Mouse (Mus musculus) hindbrain, embryonic 11.5 days (tissue): ENCODE measurements around the gene Gja5. TPM values are rescaled to one million over a fixed set of nuclear protein-coding genes. Genes with fewer than 3 reads are reported as not detected.

ENCODE experiments used
- ATAC-seq: fragments of 200-750 bp; cut with Nextera tagmentation; 2 replicates; pipeline ENCODE4 v1.8.0; 2017; ENCODE audit warnings: mild to moderate bottlenecking, moderate TSS enrichment, moderate library complexity; ENCODE audit not compliant: low FRiP score
- DNase-seq: peaks from one replicate; pipeline ENCODE4 v3.0.0-alpha.2; 2015; ENCODE audit warnings: low spot score
- H3K27ac ChIP-seq: fragments of 300-500 bp; sonication (generic); 2 replicates; pipeline ENCODE4 v1.5.1; 2014; ENCODE audit warnings: mild to moderate bottlenecking, low read depth, low read length
- H3K27me3 ChIP-seq: fragments of 300-500 bp; sonication (generic); 2 replicates; pipeline ENCODE4 v1.6.1; 2014; ENCODE audit warnings: mild to moderate bottlenecking, low read length, moderate library complexity, mixed read lengths; ENCODE audit not compliant: control insufficient read depth, insufficient read depth
- H3K36me3 ChIP-seq: fragments of 300-500 bp; sonication (generic); 2 replicates; pipeline ENCODE4 v1.6.1; 2014; ENCODE audit warnings: mild to moderate bottlenecking, low read length, moderate library complexity, mixed read lengths; ENCODE audit not compliant: control insufficient read depth, insufficient read depth
- H3K4me1 ChIP-seq: fragments of 300-500 bp; sonication (generic); replicated peaks from 2 replicates; pipeline ENCODE4 v1.6.1; 2014; ENCODE audit warnings: low read length, mixed read lengths; ENCODE audit not compliant: control insufficient read depth, insufficient read depth
- H3K4me2 ChIP-seq: fragments of 300-500 bp; sonication (generic); replicated peaks from 2 replicates; pipeline ENCODE4 v1.6.1; 2014; ENCODE audit warnings: mild to moderate bottlenecking, low read depth, low read length
- H3K4me3 ChIP-seq: fragments of 300-500 bp; sonication (generic); 2 replicates; pipeline ENCODE4 v1.5.1; 2014; ENCODE audit warnings: low read depth, low read length
- H3K9ac ChIP-seq: fragments of 300-500 bp; sonication (generic); 2 replicates; pipeline ENCODE4 v1.6.1; 2014; ENCODE audit warnings: low read depth, low read length
- H3K9me3 ChIP-seq: fragments of 300-500 bp; sonication (generic); 2 replicates; pipeline ENCODE4 v1.6.1; 2016; ENCODE audit warnings: low read length; ENCODE audit not compliant: control insufficient read depth
- WGBS: fragments of 180-500 bp; shearing (Covaris S2); extraction: QIAGEN DNeasy Blood & Tissue Kit; methylation state at CpG from one replicate; pipeline ENCODE4 v1.1.7; 2014; 5-methylcytosine and 5-hydroxymethylcytosine counted together
- polyA plus RNA-seq: library from polyadenylated mRNA; unstranded; fragments of >200 nt; fragmentation: Nextera tagmentation; extraction: Ambion mirVana; gene quantifications from 2 replicates; pipeline ENCODE4 v1.2.1, GENCODE M21; 2014

The Gja5 gene
- polyA plus RNA-seq, 1 experiment from 2014 or later = 2.5 TPM

DNA sequence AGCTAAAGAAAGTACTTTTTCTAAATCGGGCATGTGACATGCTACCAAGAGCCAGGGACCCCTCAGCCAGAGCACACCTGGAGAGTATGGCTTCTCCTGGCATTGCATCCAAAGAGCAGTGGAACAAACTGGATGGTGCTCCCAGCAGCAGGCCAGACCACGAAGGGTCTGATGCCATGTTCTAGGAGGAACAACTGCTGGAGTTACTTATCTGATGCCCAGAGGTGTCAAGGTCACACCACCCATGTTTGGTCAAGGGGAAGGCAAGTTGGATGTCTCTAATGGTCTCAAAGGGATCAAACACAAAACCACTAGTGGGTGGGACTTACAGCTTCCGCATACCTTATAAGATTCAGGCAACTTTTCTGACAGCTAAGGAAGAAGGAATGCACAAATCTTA lies 74.5 kb downstream of the Gja5 start:
- H3K4me2 ChIP-seq = no peak overlapping the region
- no peak for ATAC-seq
- H3K9ac ChIP-seq = no peak overlapping the region
- H3K4me3 ChIP-seq = no peak overlapping the region
- H3K27me3 ChIP-seq = no peaks in the 10 kb centered on the region
- no peak for DNase-seq
- H3K27ac ChIP-seq = no peak overlapping the region
- 86% methylated on average over 3 of the region's 3 CpGs for WGBS
- no peaks in the 10 kb centered on the region for H3K9me3 ChIP-seq
- no peaks in the 10 kb centered on the region for H3K4me1 ChIP-seq
- no peaks in the 10 kb centered on the region for H3K36me3 ChIP-seq

DNA sequence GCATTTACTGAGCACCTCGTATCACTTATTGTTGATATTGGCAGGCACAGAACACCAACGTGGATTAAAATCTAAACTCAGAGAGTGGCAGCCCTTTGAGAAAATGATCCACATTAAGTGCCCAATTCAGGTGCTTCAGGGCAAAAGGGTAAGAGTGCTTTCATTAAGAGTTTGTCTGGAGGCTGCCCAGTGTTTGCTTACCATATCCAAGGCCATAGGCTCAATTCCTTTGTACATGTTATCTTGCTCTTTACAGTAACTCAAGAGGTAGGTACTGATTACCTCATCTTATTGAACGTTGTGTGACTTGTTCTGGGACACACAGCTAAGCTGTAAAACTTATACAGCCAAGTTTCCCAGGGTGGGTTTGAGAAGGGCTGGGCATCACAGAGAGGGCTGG lies 77.3 kb downstream of the Gja5 start:
- no peak for DNase-seq
- ATAC-seq = no peak
- Histone ChIP-seq H3K27ac (no peak overlapping the region), H3K27me3 (no peaks in the 10 kb centered on the region), H3K4me2 (no peak overlapping the region), H3K4me1 (no peaks in the 10 kb centered on the region), H3K9me3 (no peaks in the 10 kb centered on the region), H3K36me3 (no peaks in the 10 kb centered on the region), H3K4me3 (no peak overlapping the region), H3K9ac (no peak overlapping the region)
- 86% methylated on average over 3 of the region's 3 CpGs for WGBS

DNA sequence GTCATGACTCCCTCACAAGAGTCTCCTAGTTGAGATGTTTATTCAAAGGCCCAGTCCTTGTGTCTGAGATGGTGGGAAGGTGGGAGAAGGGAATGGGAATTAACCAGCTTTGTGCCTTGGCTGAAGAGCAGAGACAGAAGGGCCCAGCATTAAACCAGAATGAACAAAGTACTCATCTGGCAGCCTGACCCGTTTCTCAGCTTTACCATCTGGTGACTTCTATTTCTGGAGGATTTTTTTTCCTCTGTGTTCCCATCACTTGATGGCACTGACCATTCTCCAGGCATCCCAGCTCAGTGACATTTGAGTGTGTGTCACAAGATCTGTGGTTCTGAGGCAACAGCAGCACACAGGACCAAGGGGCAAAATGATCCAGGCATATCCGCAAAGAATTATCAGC lies 78.2 kb downstream of the Gja5 start:
- ATAC-seq = no peak

DNA sequence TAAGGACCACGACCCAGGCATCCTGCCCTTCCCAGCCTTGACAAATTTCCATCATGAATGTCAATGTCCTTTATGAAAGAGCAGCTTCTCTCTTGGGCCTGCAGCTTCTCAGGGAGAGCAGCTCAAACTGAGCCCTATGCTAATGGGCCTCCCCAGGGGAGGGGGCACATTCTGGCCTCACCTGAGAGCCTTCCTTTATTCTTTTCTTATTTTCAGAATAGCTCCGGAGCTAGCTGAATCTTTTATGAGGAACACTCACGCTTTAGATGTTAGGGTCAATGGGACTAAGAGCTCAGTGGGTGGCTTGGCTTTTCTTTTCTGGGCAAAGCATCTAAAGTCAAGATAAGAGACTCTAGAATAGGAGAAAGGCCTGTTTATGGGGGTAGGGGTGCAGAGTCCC lies 88.0 kb downstream of the Gja5 start:
- Histone ChIP-seq H3K27me3 (no peaks in the 10 kb centered on the region), H3K27ac (no peak overlapping the region), H3K4me3 (no peak overlapping the region), H3K9me3 (no peaks in the 10 kb centered on the region), H3K4me1 (no peaks in the 10 kb centered on the region), H3K36me3 (no peaks in the 10 kb centered on the region), H3K9ac (no peak overlapping the region), H3K4me2 (no peak overlapping the region)
- WGBS = 29% methylated on average over 3 of the region's 3 CpGs
- DNase-seq (no peak), ATAC-seq (no peak)

More for the DNA sequence above, 78.2 kb downstream of the Gja5 start:
- no peaks in the 10 kb centered on the region for H3K9me3 ChIP-seq
- WGBS = 86% methylated on average over 2 of the region's 2 CpGs
- H3K36me3 ChIP-seq = no peaks in the 10 kb centered on the region
- H3K27me3 ChIP-seq = no peaks in the 10 kb centered on the region
- H3K27ac ChIP-seq = no peak overlapping the region
- no peak for DNase-seq
- no peak overlapping the region for H3K4me2 ChIP-seq
- H3K9ac ChIP-seq = no peak overlapping the region
- no peak overlapping the region for H3K4me3 ChIP-seq
- H3K4me1 ChIP-seq = no peaks in the 10 kb centered on the region

DNA sequence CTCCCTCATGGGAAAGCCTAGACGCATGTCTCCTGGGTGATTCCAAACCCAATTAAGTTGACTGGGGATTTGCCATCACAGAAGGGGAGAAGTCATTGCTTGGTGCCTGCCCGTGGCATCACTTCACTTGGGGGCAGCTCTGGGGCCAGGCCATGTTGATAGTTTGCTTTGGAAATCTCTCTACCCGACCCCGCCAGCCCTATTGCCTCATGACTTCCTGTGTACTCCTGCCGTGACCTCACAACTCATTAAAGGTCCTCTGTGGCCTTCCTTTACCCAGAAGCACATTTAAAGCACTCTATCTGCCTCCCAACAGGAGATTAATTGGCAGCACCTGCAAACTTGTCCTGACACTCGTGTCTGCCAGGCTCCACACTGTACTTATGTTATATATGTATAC lies 93.3 kb downstream of the Gja5 start:
- H3K4me1 ChIP-seq = no peaks in the 10 kb centered on the region

DNA sequence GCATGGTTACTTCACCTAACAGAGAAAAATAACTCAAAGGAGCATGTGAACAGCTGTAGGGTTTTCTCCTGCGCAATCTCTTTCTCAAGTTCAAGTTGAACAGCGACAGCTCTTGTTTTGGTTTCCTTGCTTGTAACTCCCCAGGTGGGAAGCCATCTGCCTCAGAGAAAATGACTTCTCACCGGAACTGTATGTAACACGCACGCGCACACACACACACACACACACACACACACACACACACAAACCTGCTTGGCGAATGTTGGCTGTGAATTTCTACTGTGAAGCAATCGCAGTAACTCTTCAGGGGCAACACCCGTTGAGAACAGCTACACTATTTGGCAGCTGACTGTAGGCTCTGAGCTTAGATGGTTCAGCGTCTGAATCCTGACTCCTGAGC lies 98.6 kb downstream of the Gja5 start:
- no peak overlapping the region for H3K9ac ChIP-seq
- H3K27ac ChIP-seq = no peak overlapping the region
- no peak overlapping the region for H3K4me2 ChIP-seq
- DNase-seq = no peak
- no peak for ATAC-seq
- H3K9me3 ChIP-seq = no peaks in the 10 kb centered on the region
- H3K4me1 ChIP-seq = no peaks in the 10 kb centered on the region
- H3K36me3 ChIP-seq = no peaks in the 10 kb centered on the region
- H3K27me3 ChIP-seq = no peaks in the 10 kb centered on the region
- no peak overlapping the region for H3K4me3 ChIP-seq
- WGBS = 98% methylated on average over 10 of the region's 10 CpGs

More for the DNA sequence above, 93.3 kb downstream of the Gja5 start:
- DNase-seq = no peak
- WGBS = 63% methylated on average over 6 of the region's 6 CpGs
- Histone ChIP-seq H3K9me3 (no peaks in the 10 kb centered on the region), H3K4me3 (no peak overlapping the region), H3K27me3 (no peaks in the 10 kb centered on the region), H3K27ac (no peak overlapping the region), H3K36me3 (no peaks in the 10 kb centered on the region), H3K4me2 (no peak overlapping the region), H3K9ac (no peak overlapping the region)
- ATAC-seq = no peak

DNA sequence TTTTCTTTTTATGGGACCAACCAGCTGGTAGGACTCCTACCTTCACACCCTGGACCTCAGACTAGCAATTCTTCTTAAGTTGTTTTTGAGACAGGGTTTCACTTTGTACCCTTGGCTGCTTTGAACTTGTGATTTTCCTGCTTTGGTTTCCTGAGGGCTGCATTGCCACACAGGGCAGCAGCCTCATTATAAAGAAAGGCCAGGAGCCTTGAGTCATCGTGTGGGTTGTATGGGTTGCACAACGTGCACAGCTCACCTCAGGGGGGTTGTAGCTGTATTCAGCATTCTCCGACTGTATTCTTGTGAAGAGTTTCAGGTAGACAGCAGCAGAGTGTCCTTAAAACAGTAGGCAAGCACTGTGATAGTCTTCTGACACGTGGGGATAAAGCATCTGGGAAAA lies 100.0 kb downstream of the Gja5 start:
- Histone ChIP-seq H3K4me1 (no peaks in the 10 kb centered on the region), H3K9me3 (no peaks in the 10 kb centered on the region), H3K4me2 (no peak overlapping the region), H3K27me3 (no peaks in the 10 kb centered on the region), H3K36me3 (no peaks in the 10 kb centered on the region), H3K9ac (no peak overlapping the region), H3K27ac (no peak overlapping the region), H3K4me3 (no peak overlapping the region)
- WGBS = 72% methylated on average over 4 of the region's 4 CpGs
- ATAC-seq (no peak), DNase-seq (no peak)

DNA sequence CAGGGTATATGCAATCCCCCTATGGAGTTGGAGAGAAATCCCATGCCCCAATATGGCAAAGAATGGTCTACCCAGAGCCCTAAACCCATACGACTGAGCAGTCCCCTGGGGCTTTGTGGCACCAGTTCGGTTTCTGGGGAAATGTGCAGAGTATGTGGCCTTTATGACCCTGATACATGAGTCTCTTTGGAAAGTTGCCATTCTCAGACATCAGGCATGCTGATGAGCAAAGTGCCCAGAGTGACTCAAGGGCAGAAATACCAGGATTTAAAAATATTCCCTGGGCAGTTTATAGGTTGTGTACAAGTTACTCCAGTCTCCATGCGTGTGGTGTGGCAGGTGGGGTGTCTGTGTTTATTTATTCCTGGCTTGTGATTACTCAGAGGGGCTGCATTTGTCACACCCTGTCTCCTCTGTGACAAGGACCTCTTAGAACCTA lies 102.5 kb downstream of the Gja5 start:
- Histone ChIP-seq H3K27me3 (no peaks in the 10 kb centered on the region), H3K4me2 (no peak overlapping the region), H3K4me3 (no peak overlapping the region), H3K9ac (no peak overlapping the region), H3K4me1 (no peaks in the 10 kb centered on the region), H3K9me3 (no peaks in the 10 kb centered on the region), H3K27ac (no peak overlapping the region), H3K36me3 (no peaks in the 10 kb centered on the region)
- 50% methylated on average over 3 of the region's 3 CpGs for WGBS
- ATAC-seq (no peak), DNase-seq (no peak)

DNA sequence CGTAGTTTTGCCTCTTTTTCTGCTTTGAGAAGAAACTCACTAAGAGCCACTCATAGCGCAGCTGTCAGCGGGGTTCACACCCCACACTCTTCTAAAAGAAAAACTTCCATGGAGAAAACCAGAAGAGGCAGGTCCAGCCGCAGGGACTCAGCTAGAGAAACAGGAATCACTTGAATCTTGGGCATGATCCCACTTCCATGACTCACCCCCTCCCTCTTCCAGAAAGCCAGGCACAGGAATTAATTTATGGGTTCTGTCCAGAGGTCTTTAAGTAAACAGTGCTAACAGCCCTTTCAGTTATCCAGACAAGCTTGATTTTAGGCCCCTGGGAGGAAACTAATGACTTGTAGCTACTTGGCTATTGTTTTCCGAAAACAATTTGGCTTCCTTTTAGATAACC lies 120.7 kb downstream of the Gja5 start:
- ATAC-seq = no peak
- H3K9ac ChIP-seq = no peak overlapping the region
- WGBS = 80% methylated on average over 5 of the region's 5 CpGs
- no peak overlapping the region for H3K4me2 ChIP-seq
- H3K9me3 ChIP-seq = no peaks in the 10 kb centered on the region
- no peaks in the 10 kb centered on the region for H3K4me1 ChIP-seq
- H3K4me3 ChIP-seq = no peak overlapping the region
- no peaks in the 10 kb centered on the region for H3K36me3 ChIP-seq
- no peak overlapping the region for H3K27ac ChIP-seq
- no peak for DNase-seq
- H3K27me3 ChIP-seq = no peaks in the 10 kb centered on the region
